Mouse (Mus musculus) myocyte (in vitro differentiated cells): ENCODE measurements around the gene Mgrn1. TPM values are rescaled to one million over a fixed set of nuclear protein-coding genes. Genes with fewer than 3 reads are reported as not detected.

ENCODE experiments used
- H3K27me3 ChIP-seq: one replicate; pipeline ENCODE4 v1.6.1; 2011; ENCODE audit not compliant: control insufficient read depth, insufficient read depth, insufficient read length
- H3K36me3 ChIP-seq: one replicate; pipeline ENCODE4 v1.6.1; 2011; ENCODE audit not compliant: control insufficient read depth, insufficient read depth
- H3K4me2 ChIP-seq: one replicate; pipeline ENCODE4 v1.6.1; 2011; ENCODE audit warnings: low read depth, control low read depth
- H3K4me3 ChIP-seq: one replicate; pipeline ENCODE4 v1.5.1; 2011; ENCODE audit warnings: mild to moderate bottlenecking, control low read depth, moderate library complexity
- H3K79me2 ChIP-seq: one replicate; pipeline ENCODE4 v1.6.1; 2011; ENCODE audit not compliant: control insufficient read depth, insufficient read depth
- H3ac ChIP-seq: one replicate; pipeline ENCODE4 v1.6.1; 2011; ENCODE audit not compliant: control insufficient read depth, insufficient read length
- CEBPB ChIP-seq: IDR thresholded peaks from 2 replicates; pipeline ENCODE4 v1.6.1; 2011; ENCODE audit warnings: mild to moderate bottlenecking, moderate library complexity; ENCODE audit not compliant: poor library complexity, insufficient read depth, severe bottlenecking
- E2F4 ChIP-seq: IDR thresholded peaks from one replicate; pipeline ENCODE4 v1.6.1; 2011; ENCODE audit warnings: mild to moderate bottlenecking, control low read depth, moderate library complexity; ENCODE audit not compliant: insufficient read depth
- MAX ChIP-seq: IDR thresholded peaks from one replicate; pipeline ENCODE4 v1.6.1; 2011; ENCODE audit warnings: low read depth, mild to moderate bottlenecking, control low read depth
- MYOD1 ChIP-seq, 3 experiments: IDR thresholded peaks; one replicate each; pipeline ENCODE4 v1.6.1; 2011; ENCODE audit warnings: control low read depth in 2 of 3, low read depth in 2 of 3, mild to moderate bottlenecking in 2 of 3, moderate library complexity in 1 of 3; ENCODE audit not compliant: insufficient read length in 2 of 3, control insufficient read depth in 1 of 3
- MYOG ChIP-seq, 3 experiments: IDR thresholded peaks; one replicate each; pipeline ENCODE4 v1.6.1; 2011; ENCODE audit warnings: control low read depth in 2 of 3, low read depth in 2 of 3, mild to moderate bottlenecking in 2 of 3; ENCODE audit not compliant: insufficient read length in 2 of 3, control insufficient read depth in 1 of 3, insufficient read depth in 1 of 3
- POLR2A ChIP-seq: IDR thresholded peaks from one replicate; pipeline ENCODE4 v1.6.1; 2011; ENCODE audit warnings: low read depth, mild to moderate bottlenecking, control low read depth, moderate library complexity; ENCODE audit not compliant: insufficient read length
- POLR2AphosphoS2 ChIP-seq: IDR thresholded peaks from one replicate; pipeline ENCODE4 v1.6.1; 2011; ENCODE audit warnings: low read depth, control low read depth; ENCODE audit not compliant: insufficient read length
- REST ChIP-seq: IDR thresholded peaks from one replicate; pipeline ENCODE4 v1.6.1; 2011; ENCODE audit warnings: mild to moderate bottlenecking, control low read depth, moderate library complexity; ENCODE audit not compliant: insufficient read depth, insufficient read length
- SRF ChIP-seq: IDR thresholded peaks from one replicate; pipeline ENCODE4 v1.6.1; 2011; ENCODE audit warnings: low read depth; ENCODE audit not compliant: control insufficient read depth, insufficient read length
- TCF12 ChIP-seq: IDR thresholded peaks from one replicate; pipeline ENCODE4 v1.6.1; 2011; ENCODE audit warnings: mild to moderate bottlenecking, control low read depth; ENCODE audit not compliant: poor library complexity, insufficient read depth, severe bottlenecking
- TCF3 ChIP-seq: IDR thresholded peaks from one replicate; pipeline ENCODE4 v1.6.1; 2011; ENCODE audit warnings: low read depth, control low read depth; ENCODE audit not compliant: insufficient read length
- USF1 ChIP-seq: IDR thresholded peaks from one replicate; pipeline ENCODE4 v1.6.1; 2011; ENCODE audit warnings: low read depth, mild to moderate bottlenecking, control low read depth, moderate library complexity
- polyA plus RNA-seq: library from polyadenylated mRNA; unstranded; fragments of >200 nt; fragmentation: generic; extraction: Trizol; gene quantifications from one replicate; pipeline ENCODE4 v1.2.1, GENCODE M21; 2012; ENCODE audit warnings: missing spikeins

The Mgrn1 gene
- polyA plus RNA-seq, 1 experiment = 59.3 TPM

GRCm38 (mm10) chr16:4963346-4963745 lies 77.3 kb downstream of the Mgrn1 start:
- Histone ChIP-seq H3K79me2 (peaks cover 38% of the 10 kb centered on the region), H3K27me3 (no peaks in the 10 kb centered on the region), H3ac (peak overlapping the region; percentile 37), H3K36me3 (no peaks in the 10 kb centered on the region), H3K4me2 (peak overlapping the region; percentile 97), H3K4me3 (peak overlapping the region; percentile 39)
- TF ChIP-seq TCF12 = no peak
- TF ChIP-seq CEBPB = no peak
- no peak for TF ChIP-seq TCF3
- no peak for TF ChIP-seq MYOD1 (IDR thresholded peaks at IDR 0.05; ENCODE audit: control insufficient read depth in 1 of 3, insufficient read length in 2 of 3, low read depth in 2 of 3)
- no peak for TF ChIP-seq POLR2AphosphoS2
- TF ChIP-seq E2F4 = no peak
- TF ChIP-seq MYOG (IDR thresholded peaks at IDR 0.05; ENCODE audit: control insufficient read depth in 1 of 3, insufficient read depth in 1 of 3, insufficient read length in 2 of 3, low read depth in 2 of 3) = no peak
- TF ChIP-seq MAX = no peak
- no peak for TF ChIP-seq SRF
- no peak for TF ChIP-seq POLR2A
- no peak for TF ChIP-seq USF1
- no peak for TF ChIP-seq REST

- Histone ChIP-seq H3K4me3 (peak within 1 kb of the TSS; percentile 39), H3K27me3 (no peaks in the 10 kb centered on the region), H3K36me3 (no peaks in the 10 kb centered on the region), H3K4me2 (peak within 1 kb of the TSS; percentile 97), H3K79me2 (peaks cover 34% of the 10 kb centered on the region), H3ac (peak within 1 kb of the TSS; percentile 37)
- no peak for TF ChIP-seq MYOD1 (IDR thresholded peaks at IDR 0.05; ENCODE audit: control insufficient read depth in 1 of 3, insufficient read length in 2 of 3, low read depth in 2 of 3)
- peak in 1 of 3 experiments; percentile 60 for TF ChIP-seq MYOG (IDR thresholded peaks at IDR 0.05; ENCODE audit: control insufficient read depth in 1 of 3, insufficient read depth in 1 of 3, insufficient read length in 2 of 3, low read depth in 2 of 3)
- TF ChIP-seq SRF = peak; percentile 62
- no peak for TF ChIP-seq CEBPB
- TF ChIP-seq TCF12 = no peak
- TF ChIP-seq TCF3 = no peak
- no peak for TF ChIP-seq MAX
- no peak for TF ChIP-seq E2F4
- TF ChIP-seq USF1 = no peak
- peak; percentile 82 for TF ChIP-seq POLR2A
- no peak for TF ChIP-seq REST
- TF ChIP-seq POLR2AphosphoS2 = peak; percentile 57
Observed at GRCm38 (mm10) chr16:4963797-4964709, 78.0 kb downstream of the Mgrn1 start, which contains the start of gene Anks3. Gene Anks3 (minus strand): TSS chr16:4964205.

GRCm38 (mm10) chr16:4964731-4965391 lies 78.8 kb downstream of the Mgrn1 start:
- no peaks in the 10 kb centered on the region for H3K27me3 ChIP-seq
- peaks cover 25% of the 10 kb centered on the region for H3K79me2 ChIP-seq
- peak overlapping the region; percentile 72 for H3K4me2 ChIP-seq
- no peaks in the 10 kb centered on the region for H3K36me3 ChIP-seq
- no peak for TF ChIP-seq SRF
- no peak for TF ChIP-seq USF1
- no peak for TF ChIP-seq POLR2AphosphoS2
- no peak for TF ChIP-seq MYOD1 (IDR thresholded peaks at IDR 0.05; ENCODE audit: control insufficient read depth in 1 of 3, insufficient read length in 2 of 3, low read depth in 2 of 3)
- no peak for TF ChIP-seq MAX
- peak overlapping the region; percentile 37 for H3ac ChIP-seq
- H3K4me3 ChIP-seq = peak overlapping the region; percentile 39

- peak overlapping the region; percentile 39 for H3K4me3 ChIP-seq
- no peaks in the 10 kb centered on the region for H3K27me3 ChIP-seq
- H3ac ChIP-seq = no peak overlapping the region
- H3K79me2 ChIP-seq = peaks cover 24% of the 10 kb centered on the region
- H3K36me3 ChIP-seq = no peaks in the 10 kb centered on the region
- TF ChIP-seq REST (no peak), TCF3 (no peak), CEBPB (no peak)
- peak overlapping the region; percentile 72 for H3K4me2 ChIP-seq
Observed at GRCm38 (mm10) chr16:4965392-4966129, 79.5 kb downstream of the Mgrn1 start.
